Mouse (Mus musculus) brain, embryonic 14.5 days (tissue): ENCODE data around the gene Mgat4b.

Experiments used
- CTCF ChIP-seq: fragments of 200-500 bp; IDR thresholded peaks from 2 replicates; pipeline ENCODE4 v1.5.1; 2012; ENCODE audit warnings: inconsistent platforms, mild to moderate bottlenecking, moderate library complexity, borderline replicate concordance; ENCODE audit not compliant: insufficient read depth, insufficient read length; ENCODE audit errors: extremely low read depth
- POLR2A ChIP-seq: fragments of 200-500 bp; IDR thresholded peaks from 2 replicates; pipeline ENCODE4 v1.6.1; 2012; ENCODE audit warnings: mild to moderate bottlenecking, inconsistent platforms, borderline replicate concordance; ENCODE audit not compliant: poor library complexity, insufficient read depth, insufficient read length, severe bottlenecking; ENCODE audit errors: extremely low read depth

GRCm38 (mm10) chr11:50161578-50162304 lies 48.9 kb upstream of the Mgat4b start:
- peak; percentile 98 for TF ChIP-seq CTCF
- no peak for TF ChIP-seq POLR2A
